Mouse (Mus musculus) 3134 (cell line): ENCODE data around the gene Elovl5.

Experiments
- DNase-seq: peaks from one replicate; pipeline ENCODE4 v3.0.0-alpha.2; 2011; ENCODE audit warnings: low spot score; ENCODE audit not compliant: insufficient read length; ENCODE audit errors: extremely low read depth

Gene Elovl5

GRCm38 (mm10) chr9:78032930-78033329 lies 115.8 kb downstream of the Elovl5 start:
- DNase-seq: no peak
